Mouse (Mus musculus) layer of hippocampus, postnatal 36 days (tissue): ENCODE data around the gene Ccr3. TPM values are rescaled to one million over a fixed set of nuclear protein-coding genes. Genes with fewer than 3 reads are reported as not detected.
"Not testable (repeated sequence)": the region's sequence is repeated elsewhere in the genome, so short reads cannot be mapped to it uniquely, and the experiment has no call there.

Experiments
- DNase-seq, 2 experiments: peaks; one replicate each; pipeline ENCODE4 v3.0.0; 2022
- total RNA-seq, 2 experiments: library from RNA; stranded (reverse); gene quantifications; 2 replicates each; pipeline ENCODE4 v1.2.3; 2021

Gene Ccr3
- not detected for total RNA-seq

GRCm38 (mm10) chr9:124021672-124022071 lies at the start of gene Ccr3:
Gene Ccr3 (plus strand): TSS chr9:124021972.
- no peak for DNase-seq

GRCm38 (mm10) chr9:123975630-123976029 lies 46.1 kb upstream of the Ccr3 start:
- no peak for DNase-seq

- DNase-seq: no peak
Observed at GRCm38 (mm10) chr9:123976876-123977663, 44.7 kb upstream of the Ccr3 start.

- no peak for DNase-seq
Observed at GRCm38 (mm10) chr9:123978308-123978707, 43.5 kb upstream of the Ccr3 start, which contains the start of gene Ccr1l1. Gene Ccr1l1 (minus strand): TSS chr9:123978408.

- not testable (repeated sequence) for DNase-seq
Observed at GRCm38 (mm10) chr9:123980858-123981475, 40.8 kb upstream of the Ccr3 start.

GRCm38 (mm10) chr9:123981909-123982308 lies 39.9 kb upstream of the Ccr3 start:
- DNase-seq: no peak

- DNase-seq: no peak
Observed at GRCm38 (mm10) chr9:123982720-123983119, 39.1 kb upstream of the Ccr3 start.

GRCm38 (mm10) chr9:123984943-123985342 lies 36.8 kb upstream of the Ccr3 start:
- DNase-seq: no peak

GRCm38 (mm10) chr9:123986217-123986616 lies 35.6 kb upstream of the Ccr3 start:
- no peak for DNase-seq

- DNase-seq: no peak
Observed at GRCm38 (mm10) chr9:123989671-123990070, 32.1 kb upstream of the Ccr3 start.

GRCm38 (mm10) chr9:123991312-123991906 lies 30.4 kb upstream of the Ccr3 start:
- DNase-seq: no peak

- DNase-seq: no peak
Observed at GRCm38 (mm10) chr9:123997719-123998118, 24.1 kb upstream of the Ccr3 start.

- no peak for DNase-seq
Observed at GRCm38 (mm10) chr9:123999784-124000183, 22.0 kb upstream of the Ccr3 start.

- DNase-seq: no peak
Observed at GRCm38 (mm10) chr9:124012691-124013090, 9.1 kb upstream of the Ccr3 start.

GRCm38 (mm10) chr9:124013270-124013669 lies 8.5 kb upstream of the Ccr3 start:
- DNase-seq: no peak

- DNase-seq: no peak
Observed at GRCm38 (mm10) chr9:124014985-124015652, 6.7 kb upstream of the Ccr3 start.

- DNase-seq: no peak
Observed at GRCm38 (mm10) chr9:124016048-124016447, 5.7 kb upstream of the Ccr3 start.

- no peak for DNase-seq
Observed at GRCm38 (mm10) chr9:124019887-124020286, 1.9 kb upstream of the Ccr3 start.

GRCm38 (mm10) chr9:124033345-124033744 lies 11.6 kb downstream of the Ccr3 start:
- DNase-seq: no peak

GRCm38 (mm10) chr9:124037707-124038106 lies 15.9 kb downstream of the Ccr3 start:
- DNase-seq: peak; percentile 8 to 16

GRCm38 (mm10) chr9:124038158-124038582 lies 16.4 kb downstream of the Ccr3 start:
- no peak for DNase-seq

GRCm38 (mm10) chr9:124038949-124039348 lies 17.2 kb downstream of the Ccr3 start:
- DNase-seq: no peak

GRCm38 (mm10) chr9:124040932-124041331 lies 19.2 kb downstream of the Ccr3 start:
- no peak for DNase-seq
